Mouse (Mus musculus): ENCODE data around the gene Fam126b. TPM values are rescaled to one million over a fixed set of nuclear protein-coding genes. Genes with fewer than 3 reads are reported as not detected.
"Not testable (repeated sequence)": the region's sequence is repeated elsewhere in the genome, so short reads cannot be mapped to it uniquely, and the experiment has no call there.

The Fam126b gene
- polyA plus RNA-seq (2015; fragmentation: Nextera tagmentation; extraction: Ambion mirVana): 7.5 and 8.0 TPM in 2 replicates

- peak; percentile 97 for ATAC-seq (replicated peaks; ENCODE audit: low FRiP score, low read depth)
- Histone ChIP-seq H3K9ac (ENCODE audit: low read depth, low read length) (peak within 1 kb of the TSS; percentile 86), H3K27me3 (ENCODE audit: insufficient read depth, low read length) (no peaks in the 10 kb centered on the region), H3K9me3 (replicated peaks; ENCODE audit: low read length) (no peaks in the 10 kb centered on the region), H3K4me1 (replicated peaks; ENCODE audit: insufficient read depth, low read length) (peaks cover 11% of the 10 kb centered on the region; the same call in 1 of the 2 replicates), H3K4me3 (replicated peaks; ENCODE audit: low read depth, low read length) (peak within 1 kb of the TSS; percentile 53), H3K27ac (peak within 1 kb of the TSS; percentile 80), H3K36me3 (ENCODE audit: insufficient read depth, low read length) (peaks cover 2% of the 10 kb centered on the region; the same call in 1 of the 2 replicates), H3K4me2 (ENCODE audit: low read length) (peak within 1 kb of the TSS; percentile 91)
- under 1% methylated on average over 41 of the region's 41 CpGs for WGBS
- peak; percentile 7; the same call in 1 of the 2 replicates for TF ChIP-seq CTCF (IDR thresholded peaks at IDR 0.05; ENCODE audit: low read depth)
- DNase-seq (ENCODE audit: low spot score): peak; percentile 93
Observed at GRCm38 (mm10) chr1:58586171-58586997, at the start of gene Fam126b, which contains the start of gene Ndufb3. Gene Fam126b, minus strand, starts transcription at chr1:58586323. Gene Ndufb3, plus strand, starts transcription at chr1:58586384.

DNA sequence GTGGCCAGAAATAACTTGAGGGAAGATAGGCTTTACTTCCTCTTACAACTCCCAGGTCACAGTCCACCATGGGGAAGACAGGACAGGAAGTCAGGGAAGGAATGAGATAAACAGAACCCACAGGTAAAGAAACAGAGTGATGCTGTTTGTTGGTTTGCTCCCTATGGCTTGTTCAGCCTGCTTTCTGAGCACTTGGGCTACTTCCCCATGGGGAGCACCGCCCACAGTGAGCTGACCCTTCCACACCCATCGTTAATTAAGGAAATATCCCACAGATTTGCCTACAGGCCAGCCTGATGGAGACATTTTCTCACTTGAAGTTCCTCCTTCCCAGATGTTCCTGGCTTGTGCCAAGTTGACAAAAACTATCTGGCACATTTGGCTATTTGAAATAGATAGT lies 42.7 kb upstream of the Fam126b start:
- not testable (repeated sequence) for H3K27ac ChIP-seq; H3K27me3 ChIP-seq (ENCODE audit: insufficient read depth, low read length); ATAC-seq (replicated peaks; ENCODE audit: low FRiP score, low read depth); H3K36me3 ChIP-seq (ENCODE audit: insufficient read depth, low read length); H3K4me3 ChIP-seq (replicated peaks; ENCODE audit: low read depth, low read length); H3K4me1 ChIP-seq (replicated peaks; ENCODE audit: insufficient read depth, low read length); H3K9ac ChIP-seq (ENCODE audit: low read depth, low read length); H3K4me2 ChIP-seq (ENCODE audit: low read length); DNase-seq (ENCODE audit: low spot score); H3K9me3 ChIP-seq (replicated peaks; ENCODE audit: low read length)
- WGBS: 78% methylated on average over 1 of the region's 2 CpGs

DNA sequence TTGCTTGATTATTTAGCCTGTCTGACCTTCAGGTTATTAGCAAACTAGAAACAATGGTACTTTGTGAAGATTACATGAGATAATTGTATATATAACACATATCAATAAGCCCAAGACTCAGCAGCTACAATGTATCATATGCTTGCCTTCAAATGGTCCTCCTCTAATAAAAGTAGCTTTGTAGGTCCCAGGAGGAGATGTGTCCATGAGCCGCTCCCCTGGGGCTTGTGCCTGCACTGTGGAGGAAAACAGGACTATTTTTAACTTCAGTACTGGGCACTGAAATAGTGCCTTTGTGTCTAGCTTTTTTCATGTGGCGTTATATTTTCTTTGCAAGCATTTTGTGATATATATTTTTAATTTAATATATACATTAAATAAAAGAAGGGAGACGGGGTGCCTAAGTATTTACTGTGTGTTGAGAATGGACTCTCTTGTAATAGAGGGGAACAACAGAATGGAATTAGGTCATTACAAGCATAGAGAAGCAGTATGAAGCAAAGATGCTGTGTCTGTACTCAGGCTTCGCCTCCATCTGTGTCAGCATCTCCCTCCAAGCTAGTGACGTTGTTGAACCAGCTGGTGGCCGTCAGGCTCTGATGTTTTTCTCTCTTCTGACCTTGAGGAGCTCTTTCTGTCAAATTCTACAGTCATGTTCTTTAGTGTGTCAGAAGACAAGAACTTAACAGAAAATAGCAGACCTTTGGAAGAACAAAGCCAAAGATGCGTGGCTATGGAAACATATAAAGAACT lies 36.0 kb upstream of the Fam126b start:
- Histone ChIP-seq H3K27me3 (ENCODE audit: insufficient read depth, low read length) (no peaks in the 10 kb centered on the region), H3K4me2 (ENCODE audit: low read length) (no peak overlapping the region), H3K4me1 (replicated peaks; ENCODE audit: insufficient read depth, low read length) (no peaks in the 10 kb centered on the region), H3K36me3 (ENCODE audit: insufficient read depth, low read length) (no peaks in the 10 kb centered on the region), H3K4me3 (replicated peaks; ENCODE audit: low read depth, low read length) (no peak overlapping the region), H3K9me3 (replicated peaks; ENCODE audit: low read length) (no peaks in the 10 kb centered on the region), H3K9ac (ENCODE audit: low read depth, low read length) (no peak overlapping the region), H3K27ac (no peak overlapping the region)
- DNase-seq (ENCODE audit: low spot score) (peak; percentile 59), ATAC-seq (replicated peaks; ENCODE audit: low FRiP score, low read depth) (no peak)
- TF ChIP-seq CTCF (IDR thresholded peaks at IDR 0.05; ENCODE audit: low read depth): no peak
- 59% methylated on average over 7 of the region's 7 CpGs for WGBS

GRCm38 (mm10) chr1:58621251-58621650 lies 35.1 kb upstream of the Fam126b start:
- no peak for ATAC-seq (replicated peaks; ENCODE audit: low FRiP score, low read depth)
- Histone ChIP-seq H3K36me3 (ENCODE audit: insufficient read depth, low read length) (no peaks in the 10 kb centered on the region), H3K4me2 (ENCODE audit: low read length) (no peak overlapping the region), H3K9me3 (replicated peaks; ENCODE audit: low read length) (no peaks in the 10 kb centered on the region), H3K9ac (ENCODE audit: low read depth, low read length) (no peak overlapping the region), H3K4me1 (replicated peaks; ENCODE audit: insufficient read depth, low read length) (no peaks in the 10 kb centered on the region), H3K4me3 (replicated peaks; ENCODE audit: low read depth, low read length) (no peak overlapping the region), H3K27me3 (ENCODE audit: insufficient read depth, low read length) (no peaks in the 10 kb centered on the region), H3K27ac (no peak overlapping the region)
- TF ChIP-seq CTCF (IDR thresholded peaks at IDR 0.05; ENCODE audit: low read depth): no peak
- no peak for DNase-seq (ENCODE audit: low spot score)
- 73% methylated on average over 3 of the region's 3 CpGs for WGBS

GRCm38 (mm10) chr1:58618766-58619165 lies 32.6 kb upstream of the Fam126b start:
- DNase-seq (ENCODE audit: low spot score): no peak
- no peaks in the 10 kb centered on the region for H3K4me1 ChIP-seq (replicated peaks; ENCODE audit: insufficient read depth, low read length)
- H3K4me2 ChIP-seq (ENCODE audit: low read length): no peak overlapping the region
- TF ChIP-seq CTCF (IDR thresholded peaks at IDR 0.05; ENCODE audit: low read depth): peak; percentile 4; the same call in 1 of the 2 replicates
- H3K9me3 ChIP-seq (replicated peaks; ENCODE audit: low read length): no peaks in the 10 kb centered on the region
- no peak overlapping the region for H3K27ac ChIP-seq
- no peak for ATAC-seq (replicated peaks; ENCODE audit: low FRiP score, low read depth)
- no peaks in the 10 kb centered on the region for H3K27me3 ChIP-seq (ENCODE audit: insufficient read depth, low read length)
- WGBS: 85% methylated on average over 2 of the region's 2 CpGs
- H3K36me3 ChIP-seq (ENCODE audit: insufficient read depth, low read length): no peaks in the 10 kb centered on the region
- H3K9ac ChIP-seq (ENCODE audit: low read depth, low read length): no peak overlapping the region
- no peak overlapping the region for H3K4me3 ChIP-seq (replicated peaks; ENCODE audit: low read depth, low read length)

DNA sequence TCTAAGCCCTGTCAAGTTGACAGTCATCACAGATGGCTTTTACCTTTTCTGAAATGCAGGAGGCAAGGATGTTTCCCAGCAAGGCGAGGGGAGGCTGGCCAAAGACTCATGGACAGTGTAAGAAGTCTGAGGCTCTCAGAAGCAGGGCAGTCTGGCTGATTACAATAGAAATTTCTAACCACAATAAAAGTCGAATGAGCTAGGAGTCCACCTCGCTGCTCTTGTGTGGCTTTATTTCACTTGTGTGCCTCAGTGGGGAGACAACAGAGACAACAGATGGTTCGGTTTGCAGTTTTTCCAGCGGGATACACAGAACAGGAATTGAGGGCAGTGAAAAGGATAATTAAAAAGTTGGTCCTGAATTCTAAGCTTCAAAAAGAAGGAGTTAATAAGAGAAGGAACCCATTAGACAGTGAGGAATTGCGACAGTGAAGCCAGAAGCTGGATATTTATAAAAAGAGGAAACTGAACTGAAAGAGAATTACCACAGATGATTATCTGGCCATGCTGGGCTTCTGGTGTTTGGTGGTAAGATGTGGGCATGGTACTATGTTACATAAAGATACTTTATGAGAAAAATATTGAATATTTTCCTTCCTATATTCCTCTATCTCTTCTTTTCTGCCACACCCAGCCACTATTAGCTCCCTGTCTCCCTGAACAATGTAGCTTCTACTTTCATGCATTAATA lies 32.0 kb upstream of the Fam126b start:
- Histone ChIP-seq H3K4me2 (ENCODE audit: low read length) (no peak overlapping the region), H3K4me1 (replicated peaks; ENCODE audit: insufficient read depth, low read length) (no peaks in the 10 kb centered on the region), H3K27me3 (ENCODE audit: insufficient read depth, low read length) (no peaks in the 10 kb centered on the region), H3K27ac (no peak overlapping the region), H3K9ac (ENCODE audit: low read depth, low read length) (no peak overlapping the region), H3K4me3 (replicated peaks; ENCODE audit: low read depth, low read length) (no peak overlapping the region), H3K9me3 (replicated peaks; ENCODE audit: low read length) (no peaks in the 10 kb centered on the region), H3K36me3 (ENCODE audit: insufficient read depth, low read length) (no peaks in the 10 kb centered on the region)
- no peak for ATAC-seq (replicated peaks; ENCODE audit: low FRiP score, low read depth)
- no peak for TF ChIP-seq CTCF (IDR thresholded peaks at IDR 0.05; ENCODE audit: low read depth)
- DNase-seq (ENCODE audit: low spot score): no peak
- 79% methylated on average over 6 of the region's 6 CpGs for WGBS
